Mouse (Mus musculus) forebrain, embryonic 14.5 days (tissue): ENCODE measurements around the gene Cacna2d4. TPM values are rescaled to one million over a fixed set of nuclear protein-coding genes. Genes with fewer than 3 reads are reported as not detected.

Experiments used
- ATAC-seq: fragments of 200-750 bp; cut with Nextera tagmentation; 2 replicates; pipeline ENCODE4 v1.8.0; 2017; ENCODE audit warnings: mild to moderate bottlenecking, moderate library complexity
- DNase-seq: peaks from one replicate; pipeline ENCODE4 v3.0.0-alpha.2; 2015; ENCODE audit warnings: low spot score
- H3K27ac ChIP-seq: fragments of 300-500 bp; sonication (generic); 2 replicates; pipeline ENCODE4 v1.5.1; 2014; ENCODE audit warnings: low read depth, mild to moderate bottlenecking, control low read depth, low read length, moderate library complexity
- H3K27me3 ChIP-seq: fragments of 300-500 bp; sonication (generic); replicated peaks from 2 replicates; pipeline ENCODE4 v1.6.1; 2014; ENCODE audit warnings: low read length, control low read depth, mixed read lengths; ENCODE audit not compliant: control insufficient read depth, insufficient read depth
- H3K36me3 ChIP-seq: fragments of 300-500 bp; sonication (generic); 2 replicates; pipeline ENCODE4 v1.6.1; 2014; ENCODE audit warnings: low read length, control low read depth; ENCODE audit not compliant: control insufficient read depth, insufficient read depth
- H3K4me1 ChIP-seq: fragments of 300-500 bp; sonication (generic); 2 replicates; pipeline ENCODE4 v1.6.1; 2014; ENCODE audit warnings: antibody characterized with exemption, low read length, control low read depth; ENCODE audit not compliant: control insufficient read depth, insufficient read depth
- H3K4me2 ChIP-seq: fragments of 300-500 bp; sonication (generic); 2 replicates; pipeline ENCODE4 v1.6.1; 2014; ENCODE audit warnings: mild to moderate bottlenecking, control low read depth, low read length
- H3K4me3 ChIP-seq: fragments of 300-500 bp; sonication (generic); 2 replicates; pipeline ENCODE4 v1.5.1; 2014; ENCODE audit warnings: low read depth, low read length, control low read depth
- H3K9ac ChIP-seq: fragments of 300-500 bp; sonication (generic); 2 replicates; pipeline ENCODE4 v1.6.1; 2014; ENCODE audit warnings: mild to moderate bottlenecking, low read length, control low read depth, moderate library complexity
- H3K9me3 ChIP-seq: fragments of 300-500 bp; sonication (generic); replicated peaks from 2 replicates; pipeline ENCODE4 v1.6.1; 2016; ENCODE audit warnings: low read length, control low read depth, mixed read lengths; ENCODE audit not compliant: control insufficient read depth
- WGBS: fragments of 180-500 bp; shearing (Covaris S2); extraction: QIAGEN DNeasy Blood & Tissue Kit; methylation state at CpG from one replicate; pipeline ENCODE4 v1.1.7; 2014; 5-methylcytosine and 5-hydroxymethylcytosine counted together
- polyA plus RNA-seq: library from polyadenylated mRNA; unstranded; fragments of >200 nt; fragmentation: Nextera tagmentation; extraction: Ambion mirVana; gene quantifications from 2 replicates; pipeline ENCODE4 v1.2.1, GENCODE M21; 2014

Cacna2d4 gene
- polyA plus RNA-seq, 1 experiment from 2014 or later = 0.10 TPM

DNA sequence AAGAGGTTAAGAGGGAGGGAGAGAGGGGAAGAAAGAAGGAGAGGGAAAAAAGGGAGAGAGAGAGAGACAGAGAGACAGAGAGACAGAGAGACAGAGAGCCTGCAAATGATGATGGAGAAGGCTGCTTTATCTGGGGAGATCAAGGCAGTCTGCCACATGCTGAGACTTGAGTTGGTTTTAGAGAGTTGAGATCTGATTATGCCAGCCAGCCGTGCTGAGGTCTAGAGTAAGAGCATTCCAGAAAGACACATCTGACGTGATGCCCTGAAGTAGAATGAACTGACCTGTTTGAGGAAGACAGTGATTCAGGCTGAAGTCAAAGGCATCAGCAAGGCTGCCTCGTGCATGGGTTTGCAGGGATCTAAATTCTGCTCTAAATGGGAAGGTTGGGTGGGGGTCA is 97.5 kb downstream of the Cacna2d4 start:
- Histone ChIP-seq H3K36me3 (no peaks in the 10 kb centered on the region), H3K27ac (no peak overlapping the region), H3K9ac (no peak overlapping the region), H3K4me3 (no peak overlapping the region), H3K4me1 (peaks cover 15% of the 10 kb centered on the region), H3K27me3 (peaks cover 17% of the 10 kb centered on the region), H3K9me3 (no peaks in the 10 kb centered on the region), H3K4me2 (no peak overlapping the region)
- WGBS = 55% methylated on average over 3 of the region's 3 CpGs
- DNase-seq = no peak
- ATAC-seq = no peak

- no peak overlapping the region for H3K4me2 ChIP-seq
- H3K27ac ChIP-seq = no peak overlapping the region
- H3K27me3 ChIP-seq = peaks cover 5% of the 10 kb centered on the region
- 89% methylated on average over 7 of the region's 7 CpGs for WGBS
- no peak for DNase-seq
- H3K9me3 ChIP-seq = no peaks in the 10 kb centered on the region
- H3K36me3 ChIP-seq = no peaks in the 10 kb centered on the region
- H3K4me1 ChIP-seq = 0 out of 2 replicates have a peak, but pooled peaks cover under 1% of the 10 kb centered on the region
- no peak for ATAC-seq
- no peak overlapping the region for H3K4me3 ChIP-seq
- H3K9ac ChIP-seq = no peak overlapping the region
Observed at GRCm38 (mm10) chr6:119336124-119336523, 99.8 kb downstream of the Cacna2d4 start.

GRCm38 (mm10) chr6:119337287-119337686 is 101.0 kb downstream of the Cacna2d4 start:
- no peaks in the 10 kb centered on the region for H3K27me3 ChIP-seq
- H3K9ac ChIP-seq = no peak overlapping the region
- H3K4me1 ChIP-seq = no peaks in the 10 kb centered on the region
- no peak overlapping the region for H3K4me3 ChIP-seq
- no peaks in the 10 kb centered on the region for H3K9me3 ChIP-seq
- DNase-seq (no peak), ATAC-seq (no peak)
- 70% methylated on average over 3 of the region's 3 CpGs for WGBS
- no peak overlapping the region for H3K27ac ChIP-seq
- H3K4me2 ChIP-seq = no peak overlapping the region
- no peaks in the 10 kb centered on the region for H3K36me3 ChIP-seq

DNA sequence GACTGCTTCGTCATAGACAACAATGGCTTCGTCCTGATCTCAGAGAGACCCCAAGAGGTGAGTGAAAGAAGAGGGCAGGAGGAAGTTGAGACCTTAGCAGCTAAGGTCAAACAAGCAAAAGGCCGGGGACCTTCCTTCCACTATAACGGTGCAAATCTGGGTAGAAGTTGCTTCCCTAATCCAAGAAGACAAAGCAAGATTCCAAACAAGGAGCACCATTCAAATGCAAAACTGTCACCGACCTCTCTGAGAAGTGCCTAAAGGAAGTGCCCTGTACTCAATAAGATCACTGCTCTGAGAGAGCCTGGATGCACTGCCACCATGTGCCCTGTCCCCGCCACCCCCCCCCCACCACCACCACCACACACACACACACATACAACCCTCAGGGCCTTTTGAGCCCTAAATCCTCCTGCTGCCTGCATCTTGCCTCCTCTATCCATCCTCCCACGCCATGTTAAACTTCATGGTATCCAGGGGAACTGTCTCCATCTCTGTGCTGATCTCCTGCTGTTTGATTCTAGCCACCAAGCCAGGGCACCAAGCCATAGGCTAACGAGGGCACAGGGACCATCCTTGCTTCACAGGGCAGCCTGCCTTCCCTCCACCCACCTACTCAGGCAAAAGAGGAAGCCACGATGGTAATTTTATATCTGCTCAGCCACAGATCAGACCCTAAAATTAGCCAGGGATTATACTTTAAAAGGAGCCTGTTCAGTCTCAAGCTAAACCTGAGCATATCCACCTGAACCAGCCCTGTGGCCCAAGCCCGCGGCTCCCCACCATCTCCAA is 102.0 kb downstream of the Cacna2d4 start:
- no peaks in the 10 kb centered on the region for H3K27me3 ChIP-seq
- no peak for ATAC-seq
- WGBS = 29% methylated on average over 10 of the region's 11 CpGs

DNA sequence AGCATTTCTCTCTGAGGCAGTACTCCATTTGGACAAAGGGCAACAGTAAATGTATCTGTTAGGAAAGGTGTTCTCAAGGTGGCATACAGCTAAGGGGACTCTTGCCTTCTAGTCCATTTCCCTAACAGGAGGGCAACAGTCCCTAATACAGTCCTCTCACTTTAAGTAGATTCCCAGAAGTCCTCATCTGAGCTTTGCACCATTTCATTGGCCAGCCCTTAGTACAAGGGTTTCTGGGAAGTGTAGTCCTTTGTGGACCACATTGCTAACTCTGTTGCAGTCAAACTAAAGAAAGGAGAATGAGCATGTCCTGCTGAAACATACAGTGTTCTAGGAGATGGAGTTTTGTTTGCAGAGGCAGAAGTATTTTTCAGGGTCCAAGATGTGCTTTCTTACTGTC is 105.1 kb downstream of the Cacna2d4 start:
- Histone ChIP-seq H3K4me3 (no peak overlapping the region), H3K27ac (no peak overlapping the region), H3K9ac (no peak overlapping the region), H3K27me3 (no peaks in the 10 kb centered on the region), H3K9me3 (no peaks in the 10 kb centered on the region), H3K4me1 (no peaks in the 10 kb centered on the region), H3K36me3 (no peaks in the 10 kb centered on the region), H3K4me2 (no peak overlapping the region)
- ATAC-seq = peak; percentile 95
- peak; percentile 84 for DNase-seq

More for the DNA sequence above, 102.0 kb downstream of the Cacna2d4 start:
- Histone ChIP-seq H3K9me3 (no peaks in the 10 kb centered on the region), H3K4me3 (no peak overlapping the region), H3K4me1 (no peaks in the 10 kb centered on the region), H3K9ac (no peak overlapping the region), H3K36me3 (no peaks in the 10 kb centered on the region), H3K4me2 (no peak overlapping the region), H3K27ac (no peak overlapping the region)
- DNase-seq = no peak

- H3K4me2 ChIP-seq = no peak overlapping the region
- H3K4me1 ChIP-seq = no peaks in the 10 kb centered on the region
- no peaks in the 10 kb centered on the region for H3K36me3 ChIP-seq
- ATAC-seq (no peak), DNase-seq (no peak)
- no peak overlapping the region for H3K4me3 ChIP-seq
- no peaks in the 10 kb centered on the region for H3K9me3 ChIP-seq
- no peak overlapping the region for H3K27ac ChIP-seq
- WGBS = 75% methylated on average over 10 of the region's 10 CpGs
- H3K9ac ChIP-seq = no peak overlapping the region
- no peaks in the 10 kb centered on the region for H3K27me3 ChIP-seq
Observed at GRCm38 (mm10) chr6:119346257-119346656, 109.9 kb downstream of the Cacna2d4 start.

- ATAC-seq (peak; percentile 1; the same call in 1 of the 2 replicates), DNase-seq (peak; percentile 26)
- H3K4me1 ChIP-seq = no peaks in the 10 kb centered on the region
- 74% methylated on average over 5 of the region's 5 CpGs for WGBS
- H3K4me2 ChIP-seq = no peak overlapping the region
- peaks cover 4% of the 10 kb centered on the region; the same call in 1 of the 2 replicates for H3K36me3 ChIP-seq
- H3K4me3 ChIP-seq = no peak overlapping the region
- H3K9ac ChIP-seq = no peak overlapping the region
- H3K27ac ChIP-seq = no peak overlapping the region
- no peaks in the 10 kb centered on the region for H3K9me3 ChIP-seq
- no peaks in the 10 kb centered on the region for H3K27me3 ChIP-seq
Observed at GRCm38 (mm10) chr6:119347813-119348212, 111.5 kb downstream of the Cacna2d4 start.

GRCm38 (mm10) chr6:119348234-119348633 is 111.9 kb downstream of the Cacna2d4 start:
- ATAC-seq (peak; percentile 81), DNase-seq (peak; percentile 95)
- Histone ChIP-seq H3K27me3 (no peaks in the 10 kb centered on the region), H3K4me1 (no peaks in the 10 kb centered on the region), H3K36me3 (peaks cover 6% of the 10 kb centered on the region), H3K4me2 (no peak overlapping the region), H3K27ac (no peak overlapping the region), H3K4me3 (no peak overlapping the region), H3K9ac (no peak overlapping the region), H3K9me3 (no peaks in the 10 kb centered on the region)
- WGBS = 0% methylated on average over 1 of the region's 1 CpGs

DNA sequence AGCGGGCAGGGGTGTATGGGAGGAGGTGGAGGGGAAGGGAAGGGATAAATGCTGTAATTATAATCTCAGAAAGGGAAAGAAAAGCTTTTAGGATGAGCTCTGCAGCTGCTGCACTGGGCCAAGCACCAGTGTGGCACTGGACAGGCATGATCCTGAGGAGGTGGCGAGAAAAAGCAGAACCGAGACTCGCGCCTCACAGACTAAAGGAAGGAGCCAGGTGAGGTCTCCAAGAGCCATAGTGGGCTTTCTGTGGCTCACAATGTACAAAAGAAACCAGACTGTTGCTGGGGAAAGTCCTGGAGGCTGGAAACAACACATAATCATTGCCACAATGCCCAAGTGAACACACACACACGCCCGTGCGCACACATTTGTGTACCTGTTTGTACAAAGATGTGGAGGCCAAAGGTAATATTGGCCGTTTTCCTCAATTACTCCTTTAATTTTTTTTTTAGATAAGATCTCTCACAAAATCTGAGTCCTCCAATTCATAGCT is 114.4 kb downstream of the Cacna2d4 start:
- H3K27me3 ChIP-seq = no peaks in the 10 kb centered on the region
- 76% methylated on average over 9 of the region's 9 CpGs for WGBS
- no peaks in the 10 kb centered on the region for H3K9me3 ChIP-seq
- no peaks in the 10 kb centered on the region for H3K4me1 ChIP-seq
- H3K4me2 ChIP-seq = no peak overlapping the region
- no peak overlapping the region for H3K27ac ChIP-seq
- peaks cover 28% of the 10 kb centered on the region for H3K36me3 ChIP-seq
- ATAC-seq (no peak), DNase-seq (no peak)
- no peak overlapping the region for H3K4me3 ChIP-seq
- no peak overlapping the region for H3K9ac ChIP-seq
